Mouse (Mus musculus): Measurements from ENCODE around the gene Cacna2d4. TPM values are rescaled to one million over a fixed set of nuclear protein-coding genes. Genes with fewer than 3 reads are reported as not detected.
"Not testable (repeated sequence)": the region's sequence is repeated elsewhere in the genome, so short reads cannot be mapped to it uniquely, and the experiment has no call there.

Gene Cacna2d4
- polyA plus RNA-seq, 1 experiment from 2014 or later, result 0.58 TPM

GRCm38 (mm10) chr6:119198534-119199273 lies 37.6 kb upstream of the Cacna2d4 start:
- Histone ChIP-seq H3K36me3 (ENCODE audit: control insufficient read depth, insufficient read depth, low read length) (peaks cover 32% of the 10 kb centered on the region), H3K27me3 (ENCODE audit: control insufficient read depth, insufficient read depth, low read length) (no peaks in the 10 kb centered on the region), H3K4me1 (ENCODE audit: control insufficient read depth, insufficient read depth, low read length) (peaks cover 12% of the 10 kb centered on the region), H3K4me2 (ENCODE audit: low read length) (no peak overlapping the region), H3K9me3 (ENCODE audit: control insufficient read depth, low read length) (no peaks in the 10 kb centered on the region), H3K9ac (replicated peaks; ENCODE audit: low read length) (0 out of 2 replicates have a peak overlapping the region, but pooled peaks have one; percentile 20), H3K27ac (replicated peaks; ENCODE audit: low read depth, low read length) (peak overlapping the region; percentile 32), H3K4me3 (replicated peaks; ENCODE audit: low read depth, low read length) (no peak overlapping the region)
- peak; percentile 60; the same call in 1 of the 2 replicates for ATAC-seq (ENCODE audit: low FRiP score, low TSS enrichment)
- peak; percentile 53 for DNase-seq
- WGBS, result 19% methylated on average over 15 of the region's 15 CpGs

DNA sequence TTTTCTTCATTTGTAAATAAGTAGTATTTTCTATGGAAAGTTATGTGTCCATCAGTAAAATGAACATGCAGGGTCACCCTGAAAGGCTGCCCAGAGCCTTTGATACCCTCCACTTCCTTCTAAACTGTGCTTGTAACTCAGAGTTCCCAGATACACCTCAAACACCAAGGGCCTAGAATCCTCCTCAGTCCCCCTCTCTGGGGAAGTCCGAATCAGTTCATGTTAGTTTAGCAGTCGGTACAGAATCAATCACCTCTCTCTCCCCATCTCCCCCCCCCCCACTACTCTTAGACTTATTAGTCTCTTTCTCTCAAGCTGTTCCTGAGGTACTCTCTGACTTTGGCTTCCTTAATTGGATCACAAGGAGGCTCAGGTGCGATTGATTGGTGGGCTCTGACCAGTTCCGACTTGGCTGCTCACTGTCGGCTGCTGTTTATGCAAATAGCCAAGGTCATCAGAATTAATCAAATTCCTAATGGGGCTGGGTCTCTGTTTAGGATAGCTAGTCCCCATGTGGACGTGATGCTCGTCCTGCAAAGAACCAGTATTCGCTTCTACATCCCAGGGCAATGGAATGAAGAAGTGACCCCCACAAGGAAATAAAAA lies 36.9 kb upstream of the Cacna2d4 start:
- Histone ChIP-seq H3K4me1 (ENCODE audit: control insufficient read depth, insufficient read depth, low read length) (peaks cover 12% of the 10 kb centered on the region), H3K9ac (replicated peaks; ENCODE audit: low read length) (no peak overlapping the region), H3K9me3 (ENCODE audit: control insufficient read depth, low read length) (no peaks in the 10 kb centered on the region), H3K4me3 (replicated peaks; ENCODE audit: low read depth, low read length) (no peak overlapping the region), H3K27ac (replicated peaks; ENCODE audit: low read depth, low read length) (peak overlapping the region; percentile 32; the same call in 1 of the 2 replicates), H3K4me2 (ENCODE audit: low read length) (0 out of 2 replicates have a peak overlapping the region, but pooled peaks have one; percentile 3), H3K36me3 (ENCODE audit: control insufficient read depth, insufficient read depth, low read length) (peaks cover 30% of the 10 kb centered on the region), H3K27me3 (ENCODE audit: control insufficient read depth, insufficient read depth, low read length) (no peaks in the 10 kb centered on the region)
- ATAC-seq (ENCODE audit: low FRiP score, low TSS enrichment) (peak; percentile 17; the same call in 1 of the 2 replicates), DNase-seq (no peak)
- 24% methylated on average over 8 of the region's 8 CpGs for WGBS

DNA sequence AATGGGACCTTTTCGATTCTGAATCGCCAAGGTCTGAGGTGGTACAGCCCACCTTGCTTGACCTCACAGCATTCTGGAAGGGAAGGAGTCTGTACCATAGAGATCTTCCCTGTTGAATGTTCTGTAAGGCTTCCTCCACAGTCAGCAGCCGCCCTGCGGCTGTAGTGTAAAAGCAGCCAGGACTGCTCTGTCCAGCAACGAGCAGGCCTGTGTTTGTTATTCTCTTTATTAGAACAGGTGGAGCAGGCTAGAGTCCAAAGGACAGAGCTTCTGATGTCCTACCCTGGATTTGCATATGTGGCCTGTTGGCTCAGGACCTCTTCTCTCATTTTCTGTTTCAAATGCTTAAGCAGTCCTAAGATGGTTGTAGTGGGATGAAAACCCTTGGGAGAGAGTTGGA lies 36.0 kb upstream of the Cacna2d4 start:
- no peak for DNase-seq

DNA sequence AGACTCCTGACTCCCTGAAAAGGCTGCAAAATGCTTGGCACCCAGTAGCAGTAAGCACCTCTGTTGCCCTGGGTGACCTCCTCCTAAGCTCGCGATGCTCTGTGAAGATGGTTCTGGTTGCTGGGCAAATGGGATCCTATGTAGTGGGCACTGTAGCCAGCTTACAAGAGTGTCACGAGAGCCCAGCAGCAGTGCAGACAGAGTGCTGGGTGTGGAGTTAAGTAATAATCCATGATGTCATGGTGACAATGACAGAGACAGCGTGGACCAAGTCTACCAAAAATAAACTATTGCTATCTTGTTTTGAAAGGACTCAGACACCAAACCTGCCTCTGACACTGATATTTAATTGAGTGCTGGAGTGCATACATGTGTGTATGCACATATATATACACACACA lies 34.8 kb upstream of the Cacna2d4 start:
- Histone ChIP-seq H3K9ac (replicated peaks; ENCODE audit: low read length) (no peak overlapping the region), H3K27ac (replicated peaks; ENCODE audit: low read depth, low read length) (no peak overlapping the region), H3K4me3 (replicated peaks; ENCODE audit: low read depth, low read length) (no peak overlapping the region), H3K4me1 (ENCODE audit: control insufficient read depth, insufficient read depth, low read length) (peaks cover 15% of the 10 kb centered on the region), H3K9me3 (ENCODE audit: control insufficient read depth, low read length) (no peaks in the 10 kb centered on the region), H3K36me3 (ENCODE audit: control insufficient read depth, insufficient read depth, low read length) (peaks cover 25% of the 10 kb centered on the region), H3K4me2 (ENCODE audit: low read length) (no peak overlapping the region), H3K27me3 (ENCODE audit: control insufficient read depth, insufficient read depth, low read length) (no peaks in the 10 kb centered on the region)
- DNase-seq (no peak), ATAC-seq (ENCODE audit: low FRiP score, low TSS enrichment) (no peak)
- 95% methylated on average over 4 of the region's 4 CpGs for WGBS

More for the DNA sequence above, 36.0 kb upstream of the Cacna2d4 start:
- Histone ChIP-seq H3K4me3 (replicated peaks; ENCODE audit: low read depth, low read length) (no peak overlapping the region), H3K9me3 (ENCODE audit: control insufficient read depth, low read length) (no peaks in the 10 kb centered on the region), H3K4me2 (ENCODE audit: low read length) (no peak overlapping the region), H3K27me3 (ENCODE audit: control insufficient read depth, insufficient read depth, low read length) (no peaks in the 10 kb centered on the region), H3K36me3 (ENCODE audit: control insufficient read depth, insufficient read depth, low read length) (peaks cover 25% of the 10 kb centered on the region), H3K9ac (replicated peaks; ENCODE audit: low read length) (no peak overlapping the region), H3K27ac (replicated peaks; ENCODE audit: low read depth, low read length) (no peak overlapping the region), H3K4me1 (ENCODE audit: control insufficient read depth, insufficient read depth, low read length) (peaks cover 13% of the 10 kb centered on the region)
- ATAC-seq (ENCODE audit: low FRiP score, low TSS enrichment), result no peak
- WGBS, result 81% methylated on average over 5 of the region's 5 CpGs

DNA sequence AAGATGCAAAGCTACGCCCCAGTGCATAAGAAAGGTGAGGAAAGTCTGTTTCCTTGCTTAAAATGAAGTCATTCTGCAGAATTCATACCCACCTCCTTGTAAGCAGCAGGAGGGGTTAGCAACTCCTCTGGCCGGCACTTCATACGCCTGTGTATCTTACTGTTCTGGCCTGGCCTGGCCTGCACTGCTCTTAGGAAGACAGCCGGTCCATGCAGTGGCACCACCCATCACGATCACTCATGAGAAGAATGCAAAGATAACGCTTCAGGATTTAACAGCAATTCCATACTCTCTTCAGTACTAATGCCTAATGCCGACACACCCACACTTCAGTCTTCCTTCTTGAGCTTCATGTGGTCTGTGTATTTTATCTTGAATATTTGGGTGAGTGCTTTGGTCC lies 32.0 kb upstream of the Cacna2d4 start:
- no peak overlapping the region for H3K9ac ChIP-seq (replicated peaks; ENCODE audit: low read length)
- ATAC-seq (ENCODE audit: low FRiP score, low TSS enrichment) (no peak), DNase-seq (no peak)
- no peak overlapping the region for H3K4me3 ChIP-seq (replicated peaks; ENCODE audit: low read depth, low read length)
- no peak overlapping the region for H3K27ac ChIP-seq (replicated peaks; ENCODE audit: low read depth, low read length)
- H3K9me3 ChIP-seq (ENCODE audit: control insufficient read depth, low read length), result no peaks in the 10 kb centered on the region
- no peaks in the 10 kb centered on the region for H3K27me3 ChIP-seq (ENCODE audit: control insufficient read depth, insufficient read depth, low read length)
- peaks cover 5% of the 10 kb centered on the region; the same call in 1 of the 2 replicates for H3K4me1 ChIP-seq (ENCODE audit: control insufficient read depth, insufficient read depth, low read length)
- peaks cover 25% of the 10 kb centered on the region for H3K36me3 ChIP-seq (ENCODE audit: control insufficient read depth, insufficient read depth, low read length)
- H3K4me2 ChIP-seq (ENCODE audit: low read length), result no peak overlapping the region
- WGBS, result 92% methylated on average over 7 of the region's 7 CpGs

DNA sequence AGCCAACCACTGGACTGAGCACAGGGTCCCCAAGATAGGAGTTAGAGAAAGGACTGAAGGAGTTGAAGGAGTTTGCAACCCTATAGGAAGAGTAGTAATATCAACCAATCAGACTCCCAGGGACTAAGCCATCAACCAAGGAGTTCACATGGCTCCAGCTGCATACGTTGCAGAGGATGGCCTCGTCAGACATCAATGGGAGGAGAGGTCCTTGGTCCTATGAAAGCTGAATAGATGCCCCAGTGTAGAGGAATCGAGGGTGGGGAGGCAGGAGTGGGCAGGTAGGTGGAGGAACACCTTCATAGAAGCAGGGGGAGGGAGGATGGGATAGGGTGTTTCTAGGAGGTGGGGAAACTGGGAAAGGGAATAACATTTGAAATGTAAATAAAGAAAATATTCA lies 31.4 kb upstream of the Cacna2d4 start:
- 0 out of 2 replicates have a peak, but pooled peaks cover 3% of the 10 kb centered on the region for H3K4me1 ChIP-seq (ENCODE audit: control insufficient read depth, insufficient read depth, low read length)
- H3K9me3 ChIP-seq (ENCODE audit: control insufficient read depth, low read length), result no peaks in the 10 kb centered on the region

GRCm38 (mm10) chr6:119206006-119206405 lies 30.3 kb upstream of the Cacna2d4 start:
- H3K36me3 ChIP-seq (ENCODE audit: control insufficient read depth, insufficient read depth, low read length), result peaks cover 21% of the 10 kb centered on the region
- H3K27me3 ChIP-seq (ENCODE audit: control insufficient read depth, insufficient read depth, low read length); H3K4me3 ChIP-seq (replicated peaks; ENCODE audit: low read depth, low read length); H3K9ac ChIP-seq (replicated peaks; ENCODE audit: low read length); H3K4me2 ChIP-seq (ENCODE audit: low read length); H3K4me1 ChIP-seq (ENCODE audit: control insufficient read depth, insufficient read depth, low read length); ATAC-seq (ENCODE audit: low FRiP score, low TSS enrichment); DNase-seq; H3K27ac ChIP-seq (replicated peaks; ENCODE audit: low read depth, low read length); H3K9me3 ChIP-seq (ENCODE audit: control insufficient read depth, low read length): not testable (repeated sequence)
- 89% methylated on average over 7 of the region's 7 CpGs for WGBS

More for the DNA sequence above, 31.4 kb upstream of the Cacna2d4 start:
- WGBS, result 54% methylated on average over 3 of the region's 3 CpGs
- no peaks in the 10 kb centered on the region for H3K27me3 ChIP-seq (ENCODE audit: control insufficient read depth, insufficient read depth, low read length)
- H3K9ac ChIP-seq (replicated peaks; ENCODE audit: low read length), result no peak overlapping the region
- peaks cover 25% of the 10 kb centered on the region for H3K36me3 ChIP-seq (ENCODE audit: control insufficient read depth, insufficient read depth, low read length)
- DNase-seq (no peak), ATAC-seq (ENCODE audit: low FRiP score, low TSS enrichment) (no peak)
- no peak overlapping the region for H3K4me3 ChIP-seq (replicated peaks; ENCODE audit: low read depth, low read length)
- H3K27ac ChIP-seq (replicated peaks; ENCODE audit: low read depth, low read length), result no peak overlapping the region
- no peak overlapping the region for H3K4me2 ChIP-seq (ENCODE audit: low read length)

GRCm38 (mm10) chr6:119213375-119213774 lies 23.0 kb upstream of the Cacna2d4 start:
- no peak overlapping the region for H3K4me3 ChIP-seq (replicated peaks; ENCODE audit: low read depth, low read length)
- H3K27me3 ChIP-seq (ENCODE audit: control insufficient read depth, insufficient read depth, low read length), result no peaks in the 10 kb centered on the region
- H3K4me2 ChIP-seq (ENCODE audit: low read length), result no peak overlapping the region
- peaks cover 44% of the 10 kb centered on the region for H3K36me3 ChIP-seq (ENCODE audit: control insufficient read depth, insufficient read depth, low read length)
- WGBS, result 92% methylated on average over 5 of the region's 5 CpGs
- ATAC-seq (ENCODE audit: low FRiP score, low TSS enrichment) (no peak), DNase-seq (no peak)
- H3K9ac ChIP-seq (replicated peaks; ENCODE audit: low read length), result no peak overlapping the region
- no peak overlapping the region for H3K27ac ChIP-seq (replicated peaks; ENCODE audit: low read depth, low read length)
- H3K9me3 ChIP-seq (ENCODE audit: control insufficient read depth, low read length), result no peaks in the 10 kb centered on the region
- no peaks in the 10 kb centered on the region for H3K4me1 ChIP-seq (ENCODE audit: control insufficient read depth, insufficient read depth, low read length)
